Mouse (Mus musculus): ENCODE results near the gene Olfr355.

GRCm38 (mm10) chr2:36897114-36897513 lies 31.6 kb downstream of the Olfr355 start:
- TF ChIP-seq POLR2A (IDR thresholded peaks at IDR 0.05; ENCODE audit: borderline replicate concordance, extremely low read depth, insufficient read depth, insufficient read length, poor library complexity, severe bottlenecking) (no peak), CTCF (IDR thresholded peaks at IDR 0.05; ENCODE audit: borderline replicate concordance, extremely low read depth, insufficient read depth, insufficient read length) (no peak)
